Mouse (Mus musculus): ENCODE data around the gene Rnf128. TPM values are rescaled to one million over a fixed set of nuclear protein-coding genes. Genes with fewer than 3 reads are reported as not detected.

Rnf128 gene
- polyA plus RNA-seq, 1 experiment from 2014 or later = 28.5 TPM

GRCm38 (mm10) chrX:139722350-139722749 lies 159.2 kb downstream of the Rnf128 start:
- H3K4me1 ChIP-seq (ENCODE audit: control insufficient read depth, insufficient read depth, low read length) = no peaks in the 10 kb centered on the region
- H3K36me3 ChIP-seq (ENCODE audit: control insufficient read depth, insufficient read depth, low read length) = no peaks in the 10 kb centered on the region
- no peaks in the 10 kb centered on the region for H3K9me3 ChIP-seq (ENCODE audit: control insufficient read depth, low read depth, low read length)
- no peaks in the 10 kb centered on the region for H3K27me3 ChIP-seq (ENCODE audit: control insufficient read depth, insufficient read depth, low read length)
- no peak overlapping the region for H3K4me2 ChIP-seq (replicated peaks; ENCODE audit: low read depth, low read length)
- no peak overlapping the region for H3K4me3 ChIP-seq (ENCODE audit: low read depth, low read length)
- H3K9ac ChIP-seq (replicated peaks; ENCODE audit: low read depth, low read length) = no peak overlapping the region
- ATAC-seq (ENCODE audit: insufficient number of reproducible peaks, insufficient read depth, low FRiP score, low read depth) = no peak
- WGBS = 92% methylated on average over 2 of the region's 2 CpGs
- no peak overlapping the region for H3K27ac ChIP-seq (ENCODE audit: low read length)

Other genes with a start within 250 kb of the Rnf128 start
- gene Trap1a, start 229.6 kb upstream of the Rnf128 start, polyA plus RNA-seq (2014; fragmentation: Nextera tagmentation; extraction: Ambion mirVana) = not detected in 2 replicates
- gene D330045A20Rik, start 82.9 kb upstream of the Rnf128 start, polyA plus RNA-seq (2014; fragmentation: Nextera tagmentation; extraction: Ambion mirVana) = 2.9 and 3.9 TPM in 2 replicates
- gene Tbc1d8b, start 121.7 kb downstream of the Rnf128 start, polyA plus RNA-seq (2014; fragmentation: Nextera tagmentation; extraction: Ambion mirVana) = 3.3 and 3.7 TPM in 2 replicates
- gene Gm15013, start 151.2 kb downstream of the Rnf128 start, polyA plus RNA-seq (2014; fragmentation: Nextera tagmentation; extraction: Ambion mirVana) = 0.43 and 0.56 TPM in 2 replicates
- gene Ripply1, start 219.0 kb downstream of the Rnf128 start, polyA plus RNA-seq (2014; fragmentation: Nextera tagmentation; extraction: Ambion mirVana) = not detected in 2 replicates
- gene Cldn2, start 237.5 kb downstream of the Rnf128 start, polyA plus RNA-seq (2014; fragmentation: Nextera tagmentation; extraction: Ambion mirVana) = 0.45 and 0.71 TPM in 2 replicates

Data from stomach, embryonic 14.5 days (tissue).